Mouse (Mus musculus): ENCODE measurements around the gene Gm498.
A peak's percentile ranks its signal among the peaks of the same experiment; 100 is the strongest.

Gm498 gene

GRCm38 (mm10) chr7:143866538-143866937 is at the start of gene Gm498:
Gene Gm498 (plus strand): TSS chr7:143866838.
- no peak for ATAC-seq (ENCODE audit: insufficient number of reproducible peaks, low FRiP score, low TSS enrichment)

- no peak for ATAC-seq (ENCODE audit: insufficient number of reproducible peaks, low FRiP score, low TSS enrichment)
Observed at GRCm38 (mm10) chr7:143819201-143819600, 47.4 kb upstream of the Gm498 start.

GRCm38 (mm10) chr7:143821241-143821640 is 45.4 kb upstream of the Gm498 start:
- no peak for ATAC-seq (ENCODE audit: insufficient number of reproducible peaks, low FRiP score, low TSS enrichment)

GRCm38 (mm10) chr7:143822375-143823265 is 44.0 kb upstream of the Gm498 start, which contains the start of the genes Nadsyn1 and Dhcr7:
Gene Nadsyn1 (minus strand): TSS chr7:143822849.
Gene Dhcr7 (plus strand): TSS chr7:143823145.
- peak; percentile 95 for ATAC-seq (ENCODE audit: insufficient number of reproducible peaks, low FRiP score, low TSS enrichment)

- ATAC-seq (ENCODE audit: insufficient number of reproducible peaks, low FRiP score, low TSS enrichment) = no peak
Observed at GRCm38 (mm10) chr7:143823266-143823605, 43.4 kb upstream of the Gm498 start.

GRCm38 (mm10) chr7:143826985-143827384 is 39.7 kb upstream of the Gm498 start:
- ATAC-seq (ENCODE audit: insufficient number of reproducible peaks, low FRiP score, low TSS enrichment) = no peak

- peak; percentile 97 for ATAC-seq (ENCODE audit: insufficient number of reproducible peaks, low FRiP score, low TSS enrichment)
Observed at GRCm38 (mm10) chr7:143829504-143830331, 36.9 kb upstream of the Gm498 start.

GRCm38 (mm10) chr7:143830399-143830798 is 36.2 kb upstream of the Gm498 start:
- peak; percentile 3; the same call in 1 of the 2 replicates for ATAC-seq (ENCODE audit: insufficient number of reproducible peaks, low FRiP score, low TSS enrichment)

GRCm38 (mm10) chr7:143832196-143832595 is 34.4 kb upstream of the Gm498 start:
- ATAC-seq (ENCODE audit: insufficient number of reproducible peaks, low FRiP score, low TSS enrichment) = no peak

- no peak for ATAC-seq (ENCODE audit: insufficient number of reproducible peaks, low FRiP score, low TSS enrichment)
Observed at GRCm38 (mm10) chr7:143832611-143833010, 34.0 kb upstream of the Gm498 start.

- ATAC-seq (ENCODE audit: insufficient number of reproducible peaks, low FRiP score, low TSS enrichment) = no peak
Observed at GRCm38 (mm10) chr7:143833581-143834190, 33.0 kb upstream of the Gm498 start.

GRCm38 (mm10) chr7:143834316-143834715 is 32.3 kb upstream of the Gm498 start:
- ATAC-seq (ENCODE audit: insufficient number of reproducible peaks, low FRiP score, low TSS enrichment) = no peak

- ATAC-seq (ENCODE audit: insufficient number of reproducible peaks, low FRiP score, low TSS enrichment) = no peak
Observed at GRCm38 (mm10) chr7:143834972-143835371, 31.7 kb upstream of the Gm498 start.

GRCm38 (mm10) chr7:143837705-143838358 is 28.8 kb upstream of the Gm498 start:
- no peak for ATAC-seq (ENCODE audit: insufficient number of reproducible peaks, low FRiP score, low TSS enrichment)

- no peak for ATAC-seq (ENCODE audit: insufficient number of reproducible peaks, low FRiP score, low TSS enrichment)
Observed at GRCm38 (mm10) chr7:143840121-143840520, 26.5 kb upstream of the Gm498 start.

GRCm38 (mm10) chr7:143841301-143841700 is 25.3 kb upstream of the Gm498 start:
- no peak for ATAC-seq (ENCODE audit: insufficient number of reproducible peaks, low FRiP score, low TSS enrichment)

GRCm38 (mm10) chr7:143848127-143848767 is 18.4 kb upstream of the Gm498 start:
- no peak for ATAC-seq (ENCODE audit: insufficient number of reproducible peaks, low FRiP score, low TSS enrichment)

- no peak for ATAC-seq (ENCODE audit: insufficient number of reproducible peaks, low FRiP score, low TSS enrichment)
Observed at GRCm38 (mm10) chr7:143848768-143849482, 17.7 kb upstream of the Gm498 start.

GRCm38 (mm10) chr7:143868874-143869273 is 2.2 kb downstream of the Gm498 start:
- ATAC-seq (ENCODE audit: insufficient number of reproducible peaks, low FRiP score, low TSS enrichment) = no peak

All from cerebellum, adult (tissue).